Mouse (Mus musculus) kidney, postnatal 0 days (tissue): ENCODE results near the gene Tmem274. TPM values are rescaled to one million over a fixed set of nuclear protein-coding genes. Genes with fewer than 3 reads are reported as not detected.
"Not testable (repeated sequence)": the region's sequence is repeated elsewhere in the genome, so short reads cannot be mapped to it uniquely, and the experiment has no call there.

Experiments
- ATAC-seq: fragments of 200-750 bp; cut with Nextera tagmentation; replicated peaks from 2 replicates; pipeline ENCODE4 v1.8.0; 2017; ENCODE audit warnings: low read depth, moderate number of reproducible peaks, moderate TSS enrichment, moderate library complexity; ENCODE audit not compliant: low FRiP score
- DNase-seq: peaks from one replicate; pipeline ENCODE4 v3.0.0-alpha.2; 2016; ENCODE audit warnings: low spot score
- H3K27ac ChIP-seq: fragments of 300-500 bp; sonication (generic); 2 replicates; pipeline ENCODE4 v1.5.1; 2014; ENCODE audit warnings: mild to moderate bottlenecking
- H3K27me3 ChIP-seq: fragments of 300-500 bp; sonication (generic); 2 replicates; pipeline ENCODE4 v1.6.1; 2014; ENCODE audit warnings: low read length, mixed read lengths; ENCODE audit not compliant: insufficient read depth
- H3K36me3 ChIP-seq: fragments of 300-500 bp; sonication (generic); 2 replicates; pipeline ENCODE4 v1.6.1; 2014; ENCODE audit warnings: low read length, mixed read lengths; ENCODE audit not compliant: insufficient read depth
- H3K4me1 ChIP-seq: fragments of 300-500 bp; sonication (generic); replicated peaks from 2 replicates; pipeline ENCODE4 v1.6.1; 2014; ENCODE audit warnings: antibody characterized with exemption, low read length, mixed read lengths; ENCODE audit not compliant: insufficient read depth
- H3K4me2 ChIP-seq: fragments of 300-500 bp; sonication (generic); 2 replicates; pipeline ENCODE4 v1.6.1; 2014; ENCODE audit warnings: mild to moderate bottlenecking, low read length, moderate library complexity, mixed read lengths
- H3K4me3 ChIP-seq: fragments of 300-500 bp; sonication (generic); replicated peaks from 2 replicates; pipeline ENCODE4 v1.5.1; 2014; ENCODE audit warnings: low read depth, low read length
- H3K9ac ChIP-seq: fragments of 300-500 bp; sonication (generic); 2 replicates; pipeline ENCODE4 v1.6.1; 2014; ENCODE audit warnings: low read depth, low read length
- H3K9me3 ChIP-seq: fragments of 300-500 bp; sonication (generic); replicated peaks from 2 replicates; pipeline ENCODE4 v1.6.1; 2016; ENCODE audit warnings: low read length, inconsistent platforms, mixed read lengths
- CTCF ChIP-seq: IDR thresholded peaks from 2 replicates; pipeline ENCODE4 v1.5.1; 2016; ENCODE audit warnings: antibody characterized with exemption, low read depth, mild to moderate bottlenecking, moderate library complexity
- WGBS: fragments of 180-500 bp; shearing (Covaris S2); extraction: QIAGEN DNeasy Blood & Tissue Kit; methylation state at CpG from one replicate; pipeline ENCODE4 v1.1.7; 2014; 5-methylcytosine and 5-hydroxymethylcytosine counted together
- polyA plus RNA-seq: library from polyadenylated mRNA; unstranded; fragments of >200 nt; fragmentation: Nextera tagmentation; extraction: Ambion mirVana; gene quantifications from 2 replicates; pipeline ENCODE4 v1.2.1, GENCODE M21; 2015

Tmem274 gene
- polyA plus RNA-seq, 1 experiment from 2014 or later = not detected

GRCm38 (mm10) chr4:149454879-149455278 lies 22.3 kb upstream of the Tmem274 start, which contains the start of gene Rbp7:
Rbp7 (minus strand) TSS chr4:149454978.
- Histone ChIP-seq H3K4me2 (no peak within 1 kb of the TSS), H3K27ac (no peak within 1 kb of the TSS), H3K4me1 (no peaks in the 10 kb centered on the region), H3K9me3 (no peaks in the 10 kb centered on the region), H3K27me3 (no peaks in the 10 kb centered on the region), H3K9ac (no peak within 1 kb of the TSS), H3K4me3 (no peak within 1 kb of the TSS), H3K36me3 (no peaks in the 10 kb centered on the region)
- WGBS = 48% methylated on average over 8 of the region's 8 CpGs
- DNase-seq (no peak), ATAC-seq (no peak)
- no peak for TF ChIP-seq CTCF

- H3K27ac ChIP-seq, H3K4me2 ChIP-seq, H3K4me3 ChIP-seq, H3K9me3 ChIP-seq, H3K36me3 ChIP-seq, DNase-seq, H3K9ac ChIP-seq, H3K27me3 ChIP-seq, H3K4me1 ChIP-seq, ATAC-seq: not testable (repeated sequence)
- 87% methylated on average over 27 of the region's 27 CpGs for WGBS
Measured at GRCm38 (mm10) chr4:149457163-149457562, 20.0 kb upstream of the Tmem274 start.

DNA sequence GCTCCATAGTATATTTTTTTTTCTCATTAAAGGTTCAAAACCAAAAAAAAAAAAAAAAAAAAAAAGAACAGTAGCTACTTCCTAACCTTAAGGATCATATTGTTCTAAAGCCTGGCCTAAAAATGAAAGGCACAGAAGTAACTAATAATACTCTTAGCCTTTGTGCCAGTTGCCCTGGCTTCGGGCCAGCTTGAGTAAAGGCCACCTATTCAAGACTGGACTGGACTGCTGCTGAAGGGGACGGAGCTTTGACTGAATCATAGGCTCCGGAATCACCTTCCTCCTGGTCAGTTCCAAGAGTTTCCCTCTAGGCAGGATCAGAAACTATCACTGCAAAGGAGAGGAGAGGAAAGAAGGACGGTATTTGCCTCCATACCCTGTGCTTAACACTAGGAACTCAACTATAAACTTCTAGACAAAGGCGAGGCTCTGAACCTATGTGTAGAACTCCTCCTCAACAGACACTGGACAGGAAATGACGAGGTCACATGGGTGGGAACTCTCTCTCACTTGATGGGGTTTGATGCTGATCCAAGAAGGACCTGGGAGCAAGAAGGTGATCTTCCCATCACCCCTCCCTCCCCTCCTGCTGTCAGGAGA lies 19.2 kb upstream of the Tmem274 start:
- no peak for DNase-seq

DNA sequence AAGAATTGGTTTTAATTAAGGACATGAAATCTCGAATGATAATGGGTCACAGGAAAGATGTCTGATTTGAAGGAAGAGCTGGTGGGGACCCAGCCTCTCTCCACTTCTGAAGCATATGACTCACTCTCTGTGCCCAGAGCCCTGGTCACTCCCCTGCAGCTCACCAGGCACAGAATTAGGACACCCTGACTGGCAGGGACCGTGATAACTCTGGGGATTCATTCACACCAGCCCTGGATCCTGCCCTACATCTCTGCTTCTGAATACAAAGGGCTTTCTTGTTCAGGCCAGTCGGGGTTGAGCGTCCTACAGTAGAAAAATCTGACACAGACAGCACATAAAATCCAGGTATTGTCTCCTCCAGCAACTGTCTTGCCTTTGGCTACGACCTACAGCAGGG lies 18.7 kb upstream of the Tmem274 start:
- Histone ChIP-seq H3K4me1 (no peaks in the 10 kb centered on the region), H3K4me3 (no peak overlapping the region), H3K27ac (no peak overlapping the region), H3K36me3 (no peaks in the 10 kb centered on the region), H3K9ac (no peak overlapping the region), H3K9me3 (no peaks in the 10 kb centered on the region), H3K4me2 (no peak overlapping the region), H3K27me3 (no peaks in the 10 kb centered on the region)
- DNase-seq (no peak), ATAC-seq (no peak)
- no peak for TF ChIP-seq CTCF
- 82% methylated on average over 5 of the region's 5 CpGs for WGBS

More for the DNA sequence above, 19.2 kb upstream of the Tmem274 start:
- H3K9me3 ChIP-seq = no peaks in the 10 kb centered on the region
- ATAC-seq = no peak
- H3K27me3 ChIP-seq = no peaks in the 10 kb centered on the region
- H3K36me3 ChIP-seq = no peaks in the 10 kb centered on the region
- WGBS = 67% methylated on average over 6 of the region's 6 CpGs
- no peak for TF ChIP-seq CTCF
- H3K4me3 ChIP-seq = no peak overlapping the region
- H3K27ac ChIP-seq = no peak overlapping the region
- no peaks in the 10 kb centered on the region for H3K4me1 ChIP-seq
- no peak overlapping the region for H3K9ac ChIP-seq
- no peak overlapping the region for H3K4me2 ChIP-seq

DNA sequence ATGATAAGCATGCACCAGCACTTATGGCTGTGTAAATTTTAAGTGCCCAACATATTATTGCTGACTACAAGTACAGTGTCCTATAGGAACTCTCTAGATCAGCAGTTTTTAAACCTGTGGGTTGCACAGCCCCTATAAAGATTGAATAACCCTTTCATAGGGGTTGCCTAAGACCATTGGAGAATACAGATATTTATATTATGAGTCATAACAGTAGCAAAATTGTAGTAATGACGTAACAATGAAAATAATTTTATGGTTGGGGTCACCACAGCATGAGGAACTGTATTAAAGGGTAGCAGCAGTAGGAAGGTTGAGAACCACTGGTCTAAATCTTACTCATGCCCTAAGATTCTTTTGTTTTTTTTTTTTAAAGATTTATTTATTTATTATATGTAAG lies 17.8 kb upstream of the Tmem274 start:
- TF ChIP-seq CTCF = no peak
- Histone ChIP-seq H3K27me3 (no peaks in the 10 kb centered on the region), H3K4me2 (no peak overlapping the region), H3K4me3 (no peak overlapping the region), H3K9me3 (no peaks in the 10 kb centered on the region), H3K4me1 (no peaks in the 10 kb centered on the region), H3K27ac (no peak overlapping the region), H3K36me3 (no peaks in the 10 kb centered on the region), H3K9ac (no peak overlapping the region)
- 76% methylated on average over 1 of the region's 1 CpGs for WGBS
- ATAC-seq (no peak), DNase-seq (no peak)

- not testable (repeated sequence) for H3K36me3 ChIP-seq, H3K9me3 ChIP-seq, DNase-seq
Measured at GRCm38 (mm10) chr4:149460475-149460874, 16.7 kb upstream of the Tmem274 start.

More at GRCm38 (mm10) chr4:149460475-149460874, 16.7 kb upstream of the Tmem274 start:
- WGBS = 95% methylated on average over 2 of the region's 2 CpGs
- not testable (repeated sequence) for H3K4me3 ChIP-seq, H3K9ac ChIP-seq, H3K4me2 ChIP-seq, H3K27me3 ChIP-seq, H3K27ac ChIP-seq, H3K4me1 ChIP-seq, ATAC-seq
- peak; percentile 43 for TF ChIP-seq CTCF
